Mouse (Mus musculus) intestine, postnatal 0 days (tissue): ENCODE results near the gene 6030445D17Rik. TPM values are rescaled to one million over a fixed set of nuclear protein-coding genes. Genes with fewer than 3 reads are reported as not detected.

Experiments used
- ATAC-seq: fragments of 200-750 bp; cut with Nextera tagmentation; 2 replicates; pipeline ENCODE4 v1.8.0; 2017; ENCODE audit warnings: mild to moderate bottlenecking, moderate TSS enrichment, moderate library complexity
- H3K27ac ChIP-seq: fragments of 300-500 bp; sonication (generic); 2 replicates; pipeline ENCODE4 v1.5.1; 2014; ENCODE audit warnings: mild to moderate bottlenecking, low read depth, low read length, moderate library complexity
- H3K27me3 ChIP-seq: fragments of 300-500 bp; sonication (generic); replicated peaks from 2 replicates; pipeline ENCODE4 v1.6.1; 2014; ENCODE audit warnings: low read length, mixed read lengths; ENCODE audit not compliant: control insufficient read depth, insufficient read depth
- H3K36me3 ChIP-seq: fragments of 300-500 bp; sonication (generic); 2 replicates; pipeline ENCODE4 v1.6.1; 2014; ENCODE audit warnings: mild to moderate bottlenecking, moderate library complexity; ENCODE audit not compliant: control insufficient read depth, insufficient read depth
- H3K4me1 ChIP-seq: fragments of 300-500 bp; sonication (generic); replicated peaks from 2 replicates; pipeline ENCODE4 v1.6.1; 2014; ENCODE audit warnings: antibody characterized with exemption, low read length, mixed read lengths; ENCODE audit not compliant: control insufficient read depth, insufficient read depth
- H3K4me2 ChIP-seq: fragments of 300-500 bp; sonication (generic); replicated peaks from 2 replicates; pipeline ENCODE4 v1.6.1; 2014; ENCODE audit warnings: low read depth, mild to moderate bottlenecking, moderate library complexity
- H3K4me3 ChIP-seq: fragments of 300-500 bp; sonication (generic); 2 replicates; pipeline ENCODE4 v1.5.1; 2014; ENCODE audit warnings: low read depth, low read length
- H3K9ac ChIP-seq: fragments of 300-500 bp; sonication (generic); 2 replicates; pipeline ENCODE4 v1.6.1; 2014; ENCODE audit warnings: mild to moderate bottlenecking, low read depth, low read length
- H3K9me3 ChIP-seq: fragments of 300-500 bp; sonication (generic); 2 replicates; pipeline ENCODE4 v1.6.1; 2016; ENCODE audit warnings: mixed run types; ENCODE audit not compliant: control insufficient read depth
- CTCF ChIP-seq: sonication (generic); IDR thresholded peaks from 2 replicates; pipeline ENCODE4 v1.5.1; 2016; ENCODE audit warnings: low read depth, mild to moderate bottlenecking, control low read depth, antibody characterized with exemption, moderate library complexity
- WGBS: fragments of 180-500 bp; shearing (Covaris S2); extraction: QIAGEN DNeasy Blood & Tissue Kit; methylation state at CpG from one replicate; pipeline ENCODE4 v1.1.7; 2014; 5-methylcytosine and 5-hydroxymethylcytosine counted together
- polyA plus RNA-seq: library from polyadenylated mRNA; unstranded; fragments of >200 nt; fragmentation: Nextera tagmentation; extraction: Ambion mirVana; gene quantifications from 2 replicates; pipeline ENCODE4 v1.2.1, GENCODE M21; 2015

6030445D17Rik gene
- polyA plus RNA-seq, 1 experiment from 2014 or later: 0.50 TPM

- under 1% methylated on average over 62 of the region's 70 CpGs for WGBS
- Histone ChIP-seq H3K27me3 (peaks cover 8% of the 10 kb centered on the region; the same call in 1 of the 2 replicates), H3K9ac (peak overlapping the region; percentile 51; the same call in 1 of the 2 replicates), H3K4me2 (peak overlapping the region; percentile 97), H3K4me3 (peak overlapping the region; percentile 52), H3K36me3 (no peaks in the 10 kb centered on the region), H3K27ac (no peak overlapping the region), H3K4me1 (no peaks in the 10 kb centered on the region; the same call in 1 of the 2 replicates), H3K9me3 (no peaks in the 10 kb centered on the region)
- TF ChIP-seq CTCF: no peak
- ATAC-seq: peak; percentile 32; the same call in 1 of the 2 replicates
Observed at GRCm38 (mm10) chr4:136424120-136424999, 37.7 kb upstream of the 6030445D17Rik start.

GRCm38 (mm10) chr4:136425000-136425288, 37.1 kb upstream of the 6030445D17Rik start:
- no peak; the same call in 1 of the 2 replicates for ATAC-seq
- peak overlapping the region; percentile 51; the same call in 1 of the 2 replicates for H3K9ac ChIP-seq
- no peaks in the 10 kb centered on the region for H3K9me3 ChIP-seq
- no peak overlapping the region for H3K27ac ChIP-seq
- peak overlapping the region; percentile 52 for H3K4me3 ChIP-seq
- H3K4me2 ChIP-seq: peak overlapping the region; percentile 97
- H3K36me3 ChIP-seq: no peaks in the 10 kb centered on the region
- peak; percentile 67 for TF ChIP-seq CTCF
- H3K27me3 ChIP-seq: peaks cover 8% of the 10 kb centered on the region; the same call in 1 of the 2 replicates
- 4% methylated on average over 15 of the region's 15 CpGs for WGBS
- no peaks in the 10 kb centered on the region; the same call in 1 of the 2 replicates for H3K4me1 ChIP-seq

GRCm38 (mm10) chr4:136430609-136431375, 31.3 kb upstream of the 6030445D17Rik start:
- Histone ChIP-seq H3K4me3 (no peak overlapping the region), H3K27me3 (no peaks in the 10 kb centered on the region), H3K36me3 (no peaks in the 10 kb centered on the region), H3K9ac (no peak overlapping the region), H3K9me3 (no peaks in the 10 kb centered on the region), H3K4me1 (no peaks in the 10 kb centered on the region), H3K4me2 (no peak overlapping the region), H3K27ac (no peak overlapping the region)
- 64% methylated on average over 11 of the region's 11 CpGs for WGBS
- ATAC-seq: no peak
- TF ChIP-seq CTCF: no peak

GRCm38 (mm10) chr4:136431376-136431693, 30.7 kb upstream of the 6030445D17Rik start:
- Histone ChIP-seq H3K4me1 (no peaks in the 10 kb centered on the region), H3K27ac (no peak overlapping the region), H3K9me3 (no peaks in the 10 kb centered on the region), H3K36me3 (no peaks in the 10 kb centered on the region), H3K27me3 (no peaks in the 10 kb centered on the region), H3K4me3 (no peak overlapping the region), H3K9ac (no peak overlapping the region), H3K4me2 (no peak overlapping the region)
- peak; percentile 89 for TF ChIP-seq CTCF
- WGBS: 3% methylated on average over 3 of the region's 3 CpGs
- ATAC-seq: no peak

GRCm38 (mm10) chr4:136434029-136434428, 28.0 kb upstream of the 6030445D17Rik start:
- 80% methylated on average over 4 of the region's 4 CpGs for WGBS
- no peak overlapping the region for H3K27ac ChIP-seq
- H3K4me2 ChIP-seq: no peak overlapping the region
- H3K27me3 ChIP-seq: no peaks in the 10 kb centered on the region
- H3K9ac ChIP-seq: no peak overlapping the region
- no peaks in the 10 kb centered on the region for H3K36me3 ChIP-seq
- no peak overlapping the region for H3K4me3 ChIP-seq
- ATAC-seq: peak; percentile 31; the same call in 1 of the 2 replicates
- no peaks in the 10 kb centered on the region for H3K4me1 ChIP-seq
- TF ChIP-seq CTCF: no peak
- no peaks in the 10 kb centered on the region for H3K9me3 ChIP-seq

- Histone ChIP-seq H3K27ac (no peak overlapping the region), H3K4me2 (no peak overlapping the region), H3K4me3 (no peak overlapping the region), H3K9ac (no peak overlapping the region), H3K4me1 (no peaks in the 10 kb centered on the region), H3K9me3 (no peaks in the 10 kb centered on the region), H3K36me3 (no peaks in the 10 kb centered on the region), H3K27me3 (no peaks in the 10 kb centered on the region)
- no peak for TF ChIP-seq CTCF
- WGBS: 35% methylated on average over 4 of the region's 4 CpGs
- ATAC-seq: peak; percentile 87
Observed at GRCm38 (mm10) chr4:136439106-136439505, 22.9 kb upstream of the 6030445D17Rik start.
